Mouse (Mus musculus): ENCODE measurements at regions not wholly inside any gene's neighbourhood (a gene's known extent, or its start where the extent isn't known, plus 50 kb on each side); places are given as distances from the start of the nearest gene placed in this dataset.

- Histone ChIP-seq H3K27ac (ENCODE audit: low read depth, low read length) (no peak overlapping the region), H3K4me3 (ENCODE audit: low read length) (no peak overlapping the region), H3K4me1 (ENCODE audit: control insufficient read depth, insufficient read depth, low read length) (peaks cover 9% of the 10 kb centered on the region), H3K9me3 (ENCODE audit: control insufficient read depth, low read length) (peaks cover 4% of the 10 kb centered on the region; the same call in 1 of the 2 replicates), H3K36me3 (ENCODE audit: control insufficient read depth, insufficient read depth, low read length) (no peaks in the 10 kb centered on the region), H3K4me2 (replicated peaks; ENCODE audit: low read depth, low read length) (no peak overlapping the region), H3K27me3 (ENCODE audit: control insufficient read depth, insufficient read depth, low read length) (peaks cover 22% of the 10 kb centered on the region), H3K9ac (ENCODE audit: low read depth, low read length) (no peak overlapping the region)
- no peak for ATAC-seq (ENCODE audit: low FRiP score, low TSS enrichment)
- 56% methylated on average over 18 of the region's 18 CpGs for WGBS
Measured at GRCm38 (mm10) chr9:61222212-61223003, 149.8 kb upstream of the Tle3 start.

DNA sequence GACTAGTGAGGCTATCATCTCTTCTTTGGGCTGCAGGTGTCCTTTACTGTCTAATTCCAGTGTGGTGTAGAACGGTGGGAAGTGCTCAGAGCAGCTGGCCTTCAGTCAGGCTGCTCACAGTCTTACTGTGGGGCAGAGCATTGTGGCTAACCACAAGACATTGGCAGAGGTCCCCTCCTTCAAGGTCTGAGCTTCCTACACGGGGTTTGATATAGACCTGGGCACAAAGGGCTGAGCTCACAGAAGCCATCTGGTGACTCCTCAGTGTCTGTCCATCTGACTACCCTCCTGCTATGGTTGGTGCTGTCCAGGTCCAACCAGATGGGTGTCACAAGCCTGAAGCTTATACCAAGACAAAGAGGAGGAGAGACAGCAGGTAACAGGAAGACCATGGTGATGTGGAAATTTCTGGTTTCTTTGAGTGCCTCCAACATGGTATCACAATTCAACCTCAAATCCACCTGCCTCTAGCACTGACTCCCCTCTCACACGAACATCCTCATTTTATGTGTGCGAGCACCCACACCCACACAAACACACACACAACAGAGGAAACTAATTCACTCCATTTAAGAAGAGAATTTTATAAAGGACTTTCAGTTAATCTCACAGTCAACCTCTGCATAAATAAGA, 147.0 kb upstream of the Tle3 start:
- 84% methylated on average over 4 of the region's 4 CpGs for WGBS
- peaks cover 21% of the 10 kb centered on the region for H3K27me3 ChIP-seq (ENCODE audit: control insufficient read depth, insufficient read depth, low read length)

GRCm38 (mm10) chr9:61225882-61226281, 146.3 kb upstream of the Tle3 start:
- no peak overlapping the region for H3K9ac ChIP-seq (ENCODE audit: low read depth, low read length)
- H3K4me2 ChIP-seq (replicated peaks; ENCODE audit: low read depth, low read length) = no peak overlapping the region
- peaks cover 3% of the 10 kb centered on the region; the same call in 1 of the 2 replicates for H3K4me1 ChIP-seq (ENCODE audit: control insufficient read depth, insufficient read depth, low read length)
- no peak overlapping the region for H3K27ac ChIP-seq (ENCODE audit: low read depth, low read length)
- H3K9me3 ChIP-seq (ENCODE audit: control insufficient read depth, low read length) = peaks cover 4% of the 10 kb centered on the region; the same call in 1 of the 2 replicates
- ATAC-seq (ENCODE audit: low FRiP score, low TSS enrichment) = no peak
- H3K4me3 ChIP-seq (ENCODE audit: low read length) = no peak overlapping the region
- peaks cover 21% of the 10 kb centered on the region for H3K27me3 ChIP-seq (ENCODE audit: control insufficient read depth, insufficient read depth, low read length)
- WGBS = 64% methylated on average over 1 of the region's 1 CpGs
- no peaks in the 10 kb centered on the region for H3K36me3 ChIP-seq (ENCODE audit: control insufficient read depth, insufficient read depth, low read length)

More for the DNA sequence above, 147.0 kb upstream of the Tle3 start:
- H3K27ac ChIP-seq (ENCODE audit: low read depth, low read length) = no peak overlapping the region
- H3K9ac ChIP-seq (ENCODE audit: low read depth, low read length) = no peak overlapping the region
- H3K36me3 ChIP-seq (ENCODE audit: control insufficient read depth, insufficient read depth, low read length) = no peaks in the 10 kb centered on the region
- no peak for ATAC-seq (ENCODE audit: low FRiP score, low TSS enrichment)
- H3K9me3 ChIP-seq (ENCODE audit: control insufficient read depth, low read length) = peaks cover 4% of the 10 kb centered on the region; the same call in 1 of the 2 replicates
- peaks cover 5% of the 10 kb centered on the region; the same call in 1 of the 2 replicates for H3K4me1 ChIP-seq (ENCODE audit: control insufficient read depth, insufficient read depth, low read length)
- H3K4me2 ChIP-seq (replicated peaks; ENCODE audit: low read depth, low read length) = no peak overlapping the region
- H3K4me3 ChIP-seq (ENCODE audit: low read length) = no peak overlapping the region

- Histone ChIP-seq H3K27ac (ENCODE audit: low read depth, low read length) (no peak overlapping the region), H3K27me3 (ENCODE audit: control insufficient read depth, insufficient read depth, low read length) (peaks cover 20% of the 10 kb centered on the region), H3K4me1 (ENCODE audit: control insufficient read depth, insufficient read depth, low read length) (peaks cover 3% of the 10 kb centered on the region; the same call in 1 of the 2 replicates), H3K4me3 (ENCODE audit: low read length) (no peak overlapping the region), H3K9me3 (ENCODE audit: control insufficient read depth, low read length) (peaks cover 4% of the 10 kb centered on the region; the same call in 1 of the 2 replicates), H3K4me2 (replicated peaks; ENCODE audit: low read depth, low read length) (no peak overlapping the region), H3K36me3 (ENCODE audit: control insufficient read depth, insufficient read depth, low read length) (no peaks in the 10 kb centered on the region), H3K9ac (ENCODE audit: low read depth, low read length) (no peak overlapping the region)
- no peak for ATAC-seq (ENCODE audit: low FRiP score, low TSS enrichment)
- WGBS = 79% methylated on average over 11 of the region's 12 CpGs
Measured at GRCm38 (mm10) chr9:61226596-61227384, 145.4 kb upstream of the Tle3 start.

DNA sequence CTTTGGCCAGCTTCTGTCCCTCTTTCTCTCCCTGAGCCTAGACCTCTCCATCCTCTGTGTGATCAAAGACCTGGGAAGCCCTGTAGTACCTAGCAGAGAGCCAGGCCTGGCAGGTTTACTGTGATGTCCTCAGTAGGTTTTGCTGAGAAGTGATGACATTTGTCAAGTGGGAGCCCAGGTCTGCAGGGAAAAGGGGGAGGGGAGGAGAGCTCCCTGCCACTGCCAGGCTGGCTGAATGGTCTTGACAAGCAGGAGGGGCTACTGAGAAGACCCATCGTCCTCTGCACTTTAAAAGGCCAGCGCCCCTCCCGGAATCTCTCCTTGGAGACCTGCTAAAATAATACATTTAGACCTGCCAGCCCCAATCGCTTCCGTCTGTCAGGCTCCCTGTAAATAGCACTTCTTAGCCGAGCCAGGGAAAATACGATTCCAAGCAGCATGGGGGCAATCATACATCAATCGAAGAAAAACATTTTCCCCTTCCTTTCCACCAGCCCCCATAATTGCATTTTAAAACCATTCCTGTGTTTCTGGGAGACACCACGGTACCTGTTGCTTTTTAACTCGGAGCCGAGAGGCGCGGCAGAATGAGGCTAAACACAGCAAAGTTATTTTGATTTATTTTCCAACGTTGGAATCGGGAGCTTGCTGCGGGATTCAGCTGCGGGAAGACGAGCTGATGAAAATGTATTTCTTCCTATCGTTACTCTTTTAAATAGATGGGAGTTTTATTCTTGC, 144.5 kb upstream of the Tle3 start:
- no peaks in the 10 kb centered on the region for H3K36me3 ChIP-seq (ENCODE audit: control insufficient read depth, insufficient read depth, low read length)
- H3K27me3 ChIP-seq (ENCODE audit: control insufficient read depth, insufficient read depth, low read length) = peaks cover 16% of the 10 kb centered on the region
- WGBS = 21% methylated on average over 19 of the region's 19 CpGs
- no peak overlapping the region for H3K4me3 ChIP-seq (ENCODE audit: low read length)
- H3K27ac ChIP-seq (ENCODE audit: low read depth, low read length) = no peak overlapping the region
- no peak overlapping the region for H3K9ac ChIP-seq (ENCODE audit: low read depth, low read length)
- peaks cover 4% of the 10 kb centered on the region; the same call in 1 of the 2 replicates for H3K9me3 ChIP-seq (ENCODE audit: control insufficient read depth, low read length)
- ATAC-seq (ENCODE audit: low FRiP score, low TSS enrichment) = no peak
- no peak overlapping the region for H3K4me2 ChIP-seq (replicated peaks; ENCODE audit: low read depth, low read length)
- peaks cover 3% of the 10 kb centered on the region; the same call in 1 of the 2 replicates for H3K4me1 ChIP-seq (ENCODE audit: control insufficient read depth, insufficient read depth, low read length)

GRCm38 (mm10) chr9:61228230-61228631, 143.9 kb upstream of the Tle3 start:
- no peak overlapping the region for H3K27ac ChIP-seq (ENCODE audit: low read depth, low read length)
- H3K4me2 ChIP-seq (replicated peaks; ENCODE audit: low read depth, low read length) = no peak overlapping the region
- ATAC-seq (ENCODE audit: low FRiP score, low TSS enrichment) = no peak
- WGBS = 61% methylated on average over 6 of the region's 6 CpGs
- peaks cover 3% of the 10 kb centered on the region; the same call in 1 of the 2 replicates for H3K9me3 ChIP-seq (ENCODE audit: control insufficient read depth, low read length)
- peaks cover 15% of the 10 kb centered on the region for H3K27me3 ChIP-seq (ENCODE audit: control insufficient read depth, insufficient read depth, low read length)
- H3K4me1 ChIP-seq (ENCODE audit: control insufficient read depth, insufficient read depth, low read length) = peaks cover 3% of the 10 kb centered on the region; the same call in 1 of the 2 replicates
- H3K4me3 ChIP-seq (ENCODE audit: low read length) = no peak overlapping the region
- no peak overlapping the region for H3K9ac ChIP-seq (ENCODE audit: low read depth, low read length)
- H3K36me3 ChIP-seq (ENCODE audit: control insufficient read depth, insufficient read depth, low read length) = no peaks in the 10 kb centered on the region

DNA sequence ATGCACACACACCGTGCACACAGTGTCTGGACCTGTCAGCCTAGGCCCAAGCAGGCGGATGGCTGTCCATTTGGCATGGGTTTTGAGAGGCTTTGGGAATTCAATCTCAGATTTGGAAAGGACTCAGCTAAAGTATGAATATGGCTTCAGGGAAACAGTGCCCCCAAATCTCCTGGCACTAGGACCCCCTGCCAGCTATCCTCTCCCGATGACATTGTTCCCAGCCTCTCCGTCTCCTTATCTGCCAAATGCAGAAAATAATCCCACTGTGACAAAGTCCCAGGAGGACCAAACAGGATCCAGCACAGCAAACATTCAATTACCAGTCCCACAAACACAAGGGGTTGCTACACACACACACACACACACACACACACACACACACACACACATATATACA, 141.9 kb upstream of the Tle3 start:
- ATAC-seq (ENCODE audit: low FRiP score, low TSS enrichment) = no peak
- H3K27ac ChIP-seq (ENCODE audit: low read depth, low read length) = no peak overlapping the region
- H3K9me3 ChIP-seq (ENCODE audit: control insufficient read depth, low read length) = no peaks in the 10 kb centered on the region
- no peaks in the 10 kb centered on the region for H3K36me3 ChIP-seq (ENCODE audit: control insufficient read depth, insufficient read depth, low read length)
- H3K4me2 ChIP-seq (replicated peaks; ENCODE audit: low read depth, low read length) = no peak overlapping the region
- H3K4me3 ChIP-seq (ENCODE audit: low read length) = no peak overlapping the region
- peaks cover 3% of the 10 kb centered on the region; the same call in 1 of the 2 replicates for H3K4me1 ChIP-seq (ENCODE audit: control insufficient read depth, insufficient read depth, low read length)
- WGBS = 93% methylated on average over 4 of the region's 4 CpGs
- no peak overlapping the region for H3K9ac ChIP-seq (ENCODE audit: low read depth, low read length)
- peaks cover 11% of the 10 kb centered on the region; the same call in 1 of the 2 replicates for H3K27me3 ChIP-seq (ENCODE audit: control insufficient read depth, insufficient read depth, low read length)

GRCm38 (mm10) chr9:61232630-61233029, 139.5 kb upstream of the Tle3 start:
- no peaks in the 10 kb centered on the region for H3K36me3 ChIP-seq (ENCODE audit: control insufficient read depth, insufficient read depth, low read length)
- peaks cover 8% of the 10 kb centered on the region; the same call in 1 of the 2 replicates for H3K4me1 ChIP-seq (ENCODE audit: control insufficient read depth, insufficient read depth, low read length)
- no peaks in the 10 kb centered on the region for H3K9me3 ChIP-seq (ENCODE audit: control insufficient read depth, low read length)
- H3K27ac ChIP-seq (ENCODE audit: low read depth, low read length) = no peak overlapping the region
- WGBS = 85% methylated on average over 7 of the region's 7 CpGs
- no peak overlapping the region for H3K4me3 ChIP-seq (ENCODE audit: low read length)
- ATAC-seq (ENCODE audit: low FRiP score, low TSS enrichment) = no peak
- H3K27me3 ChIP-seq (ENCODE audit: control insufficient read depth, insufficient read depth, low read length) = peaks cover 5% of the 10 kb centered on the region; the same call in 1 of the 2 replicates
- no peak overlapping the region for H3K9ac ChIP-seq (ENCODE audit: low read depth, low read length)
- no peak overlapping the region for H3K4me2 ChIP-seq (replicated peaks; ENCODE audit: low read depth, low read length)

Measured in kidney, embryonic 14.5 days (tissue).